Mouse (Mus musculus) bone marrow macrophage, adult 2 months (primary cell): ENCODE measurements around the gene Gnas.

Source experiments
- CTCF ChIP-seq: IDR thresholded peaks from 2 replicates; pipeline ENCODE4 v1.5.1; 2012; ENCODE audit warnings: low read depth, mild to moderate bottlenecking, low read length, moderate library complexity
- POLR2A ChIP-seq: IDR thresholded peaks from 2 replicates; pipeline ENCODE4 v1.6.1; 2012; ENCODE audit warnings: mild to moderate bottlenecking, low read depth, low read length, borderline replicate concordance

DNA sequence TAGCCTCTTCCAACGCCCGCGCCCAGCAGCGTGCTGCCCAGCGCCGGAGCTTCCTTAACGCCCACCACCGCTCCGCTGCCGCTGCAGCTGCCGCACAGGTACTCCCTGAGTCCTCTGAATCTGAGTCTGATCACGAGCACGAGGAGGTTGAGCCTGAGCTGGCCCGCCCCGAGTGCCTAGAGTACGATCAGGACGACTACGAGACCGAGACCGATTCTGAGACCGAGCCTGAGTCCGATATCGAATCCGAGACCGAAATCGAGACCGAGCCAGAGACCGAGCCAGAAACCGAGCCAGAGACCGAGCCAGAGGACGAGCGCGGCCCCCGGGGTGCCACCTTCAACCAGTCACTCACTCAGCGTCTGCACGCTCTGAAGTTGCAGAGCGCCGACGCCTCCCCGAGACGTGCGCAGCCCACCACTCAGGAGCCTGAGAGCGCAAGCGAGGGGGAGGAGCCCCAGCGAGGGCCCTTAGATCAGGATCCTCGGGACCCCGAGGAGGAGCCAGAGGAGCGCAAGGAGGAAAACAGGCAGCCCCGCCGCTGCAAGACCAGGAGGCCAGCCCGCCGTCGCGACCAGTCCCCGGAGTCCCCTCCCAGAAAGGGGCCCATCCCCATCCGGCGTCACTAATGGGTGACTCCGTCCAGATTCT, 812 bp downstream of the Gnas start:
- TF ChIP-seq CTCF: no peak
- no peak for TF ChIP-seq POLR2A
